Mouse (Mus musculus): ENCODE measurements around the gene Esyt1.

- TF ChIP-seq CTCF (IDR thresholded peaks at IDR 0.05; ENCODE audit: control insufficient read depth, insufficient read depth, low read length), result no peak
- no peak for TF ChIP-seq POLR2A (IDR thresholded peaks at IDR 0.05; ENCODE audit: borderline replicate concordance, control insufficient read depth, low read depth, low read length)
These were observed 19.7 kb downstream of the Esyt1 start for GRCm38 (mm10) chr10:128505974-128506373.

Measured in bone marrow, adult 2 months (tissue).